Mouse (Mus musculus) MEL (cell line): ENCODE measurements at regions not wholly inside any gene's neighbourhood (a gene's known extent, or its start where the extent isn't known, plus 50 kb on each side); places are given as distances from the start of the nearest gene placed in this dataset.

ENCODE experiments used
- MYC ChIP-seq: IDR thresholded peaks from 2 replicates; pipeline ENCODE4 v1.6.1; 2011; ENCODE audit warnings: low read depth, mild to moderate bottlenecking, low read length, improper control_type of control experiment, moderate library complexity
- POLR2AphosphoS5 ChIP-seq: IDR thresholded peaks from 2 replicates; pipeline ENCODE4 v1.6.1; 2012; ENCODE audit warnings: low read depth, borderline replicate concordance, mild to moderate bottlenecking, inconsistent platforms, low read length, moderate library complexity, mixed read lengths
- UBTF ChIP-seq: IDR thresholded peaks from 2 replicates; pipeline ENCODE4 v1.6.1; 2012; ENCODE audit warnings: low read depth, mild to moderate bottlenecking, inconsistent platforms, low read length, improper control_type of control experiment, moderate library complexity, borderline replicate concordance; ENCODE audit not compliant: insufficient read depth
- USF2 ChIP-seq, 2 experiments: IDR thresholded peaks; 2 replicates each; pipeline ENCODE4 v1.6.1; 2011 to 2012; ENCODE audit warnings: improper control_type of control experiment in 2 of 2, low read length in 2 of 2, borderline replicate concordance in 1 of 2, inconsistent platforms in 1 of 2, low read depth in 1 of 2, mild to moderate bottlenecking in 1 of 2; ENCODE audit not compliant: insufficient read depth in 1 of 2

DNA sequence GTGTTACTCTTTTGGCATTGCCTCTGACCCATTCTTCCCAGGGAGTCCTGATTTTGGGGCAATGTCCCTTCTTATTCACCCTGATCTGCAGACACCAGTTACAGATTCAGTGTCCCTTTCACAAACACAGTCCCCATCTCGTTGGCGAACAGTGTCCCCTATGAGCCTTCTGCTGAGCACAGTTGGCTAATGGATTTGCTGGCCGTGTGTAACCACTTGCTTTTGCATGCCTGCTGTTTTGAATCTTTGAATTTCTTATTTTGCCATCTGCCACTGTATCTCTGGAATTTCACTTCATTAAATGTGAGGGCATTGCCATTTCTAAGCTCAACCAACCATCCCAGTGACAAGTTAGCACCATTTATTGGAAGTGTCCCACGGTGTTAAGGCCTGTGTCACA is 368.5 kb upstream of the Id4 start:
- TF ChIP-seq POLR2AphosphoS5 (no peak), MYC (no peak), UBTF (no peak), USF2 (IDR thresholded peaks at IDR 0.05; ENCODE audit: borderline replicate concordance in 1 of 2, insufficient read depth in 1 of 2, low read depth in 1 of 2, low read length in 2 of 2) (no peak)
